Mouse (Mus musculus): Measurements from ENCODE around the gene Apc2. TPM values are rescaled to one million over a fixed set of nuclear protein-coding genes. Genes with fewer than 3 reads are reported as not detected.
A peak's percentile ranks its signal among the peaks of the same experiment; 100 is the strongest.

The Apc2 gene
- polyA plus RNA-seq, 1 experiment from 2014 or later: 1.4 TPM

DNA sequence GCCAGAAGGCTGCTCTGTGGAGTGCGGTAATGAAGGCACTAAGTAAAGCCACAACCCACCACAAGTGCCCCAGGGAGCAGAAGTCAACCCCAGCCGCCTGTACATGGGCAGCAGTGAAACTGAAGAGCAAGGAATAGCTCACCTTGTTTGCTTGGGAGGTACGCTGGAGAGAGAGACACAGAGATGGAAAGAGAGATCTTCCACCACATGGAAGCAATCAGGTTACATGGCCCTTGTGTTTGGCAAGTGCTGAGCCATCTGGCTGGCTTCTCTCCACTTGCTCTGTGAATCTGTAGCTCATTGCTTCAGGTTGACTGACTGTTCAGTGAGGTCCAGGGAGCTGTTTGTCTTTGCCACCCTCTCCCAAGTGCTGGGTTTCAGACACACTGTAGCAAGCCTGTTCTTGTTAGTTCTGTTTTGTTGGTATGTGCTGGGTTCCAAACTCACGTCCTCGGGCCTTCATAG, 36.8 kb downstream of the Apc2 start:
- no peak overlapping the region for H3K9ac ChIP-seq (ENCODE audit: low read length)
- no peak for ATAC-seq (ENCODE audit: insufficient number of reproducible peaks, insufficient read depth, low FRiP score, low read depth)
- H3K27me3 ChIP-seq (ENCODE audit: control insufficient read depth, insufficient read depth, low read length): peaks cover 41% of the 10 kb centered on the region
- 81% methylated on average over 5 of the region's 5 CpGs for WGBS
- peaks cover 9 to 18% of the 10 kb centered on the region in 2 experiments; a peak in 3 of 4 replicates for H3K4me1 ChIP-seq (ENCODE audit: control insufficient read depth in 2 of 2, insufficient read depth in 2 of 2, low read length in 2 of 2)
- H3K36me3 ChIP-seq (ENCODE audit: control insufficient read depth, insufficient read depth, low read length): no peaks in the 10 kb centered on the region
- H3K27ac ChIP-seq (replicated peaks in 1 of 2; ENCODE audit: control insufficient read depth in 1 of 2, insufficient read depth in 1 of 2, low read depth in 2 of 2, low read length in 2 of 2): no peak overlapping the region
- no peak overlapping the region for H3K4me3 ChIP-seq (ENCODE audit: control insufficient read depth in 1 of 2, insufficient read depth in 1 of 2, low read depth in 1 of 2, low read length in 2 of 2)
- no peak overlapping the region for H3K4me2 ChIP-seq (ENCODE audit: low read length)
- no peaks in the 10 kb centered on the region for H3K9me3 ChIP-seq (ENCODE audit: control insufficient read depth, low read length)

DNA sequence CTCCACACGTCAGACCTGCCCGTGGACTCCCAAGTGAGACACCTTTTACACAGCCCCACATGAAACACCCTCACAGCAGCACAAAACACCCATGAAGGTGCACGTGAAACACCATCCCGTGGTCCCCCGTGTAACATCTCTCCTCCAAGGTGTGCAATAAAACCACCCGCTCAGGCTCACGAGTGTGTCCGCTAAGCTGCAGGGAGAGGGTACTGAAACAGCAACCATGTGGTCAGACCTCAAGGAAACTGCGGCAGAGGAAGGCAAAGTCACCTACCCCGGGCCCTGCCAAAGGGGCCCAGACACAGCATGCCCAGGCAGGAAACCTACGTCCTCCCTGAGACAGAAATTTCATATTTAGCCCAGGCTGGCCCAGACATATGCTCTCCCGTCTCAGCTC, 40.5 kb downstream of the Apc2 start:
- no peak overlapping the region for H3K9ac ChIP-seq (ENCODE audit: low read length)
- ATAC-seq (ENCODE audit: insufficient number of reproducible peaks, insufficient read depth, low FRiP score, low read depth): no peak
- H3K4me3 ChIP-seq (ENCODE audit: control insufficient read depth in 1 of 2, insufficient read depth in 1 of 2, low read depth in 1 of 2, low read length in 2 of 2): no peak overlapping the region
- peaks cover 48% of the 10 kb centered on the region for H3K27me3 ChIP-seq (ENCODE audit: control insufficient read depth, insufficient read depth, low read length)
- H3K9me3 ChIP-seq (ENCODE audit: control insufficient read depth, low read length): no peaks in the 10 kb centered on the region
- no peak overlapping the region for H3K4me2 ChIP-seq (ENCODE audit: low read length)
- WGBS: 84% methylated on average over 12 of the region's 12 CpGs
- no peak overlapping the region for H3K27ac ChIP-seq (replicated peaks in 1 of 2; ENCODE audit: control insufficient read depth in 1 of 2, insufficient read depth in 1 of 2, low read depth in 2 of 2, low read length in 2 of 2)
- H3K36me3 ChIP-seq (ENCODE audit: control insufficient read depth, insufficient read depth, low read length): no peaks in the 10 kb centered on the region
- no peaks in the 10 kb centered on the region for H3K4me1 ChIP-seq (ENCODE audit: control insufficient read depth in 2 of 2, insufficient read depth in 2 of 2, low read length in 2 of 2)

DNA sequence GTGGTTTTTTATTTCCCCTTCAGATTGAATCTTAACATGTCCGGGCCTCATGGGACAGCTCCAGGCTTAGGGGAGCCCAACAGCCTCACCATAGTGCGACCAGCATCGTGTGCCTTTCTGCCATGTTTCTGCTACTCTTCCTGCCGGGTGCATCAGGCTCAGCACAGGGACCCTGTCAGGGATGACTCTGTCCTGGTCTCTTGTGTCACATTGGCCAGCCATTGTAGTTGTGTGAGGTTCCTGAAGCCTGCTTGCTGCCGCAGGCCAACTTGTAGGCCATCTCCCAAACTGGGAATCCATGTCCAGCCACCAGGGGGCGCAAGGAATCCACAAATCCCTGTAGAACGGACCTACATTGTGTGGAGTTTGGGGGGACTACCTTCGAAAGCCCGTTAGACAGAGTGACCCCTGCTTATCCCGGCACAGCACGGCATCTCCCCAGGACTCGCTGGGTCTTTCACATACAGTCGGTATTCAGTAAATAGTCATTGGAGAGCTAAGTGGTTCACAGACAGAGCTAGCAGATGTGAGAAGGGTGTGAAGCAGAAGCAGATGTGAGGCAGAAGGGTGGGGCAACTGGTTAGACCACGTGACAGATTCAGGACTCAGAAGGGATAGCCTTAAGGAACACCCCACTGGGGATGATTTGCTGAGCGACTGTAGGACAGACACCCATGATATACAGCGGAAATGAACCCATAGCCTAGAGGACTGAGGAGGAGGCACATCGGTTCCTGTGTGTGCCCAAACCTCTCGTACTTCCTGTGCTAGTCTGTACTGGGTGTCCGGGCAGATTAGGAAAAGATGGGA, 44.4 kb downstream of the Apc2 start:
- Histone ChIP-seq H3K27me3 (ENCODE audit: control insufficient read depth, insufficient read depth, low read length) (peaks cover 63% of the 10 kb centered on the region), H3K36me3 (ENCODE audit: control insufficient read depth, insufficient read depth, low read length) (no peaks in the 10 kb centered on the region), H3K4me1 (ENCODE audit: control insufficient read depth in 2 of 2, insufficient read depth in 2 of 2, low read length in 2 of 2) (peaks cover 7 to 31% of the 10 kb centered on the region in 2 experiments; a peak in 3 of 4 replicates), H3K9ac (ENCODE audit: low read length) (no peak overlapping the region), H3K4me2 (ENCODE audit: low read length) (no peak overlapping the region), H3K9me3 (ENCODE audit: control insufficient read depth, low read length) (no peaks in the 10 kb centered on the region), H3K27ac (replicated peaks in 1 of 2; ENCODE audit: control insufficient read depth in 1 of 2, insufficient read depth in 1 of 2, low read depth in 2 of 2, low read length in 2 of 2) (no peak overlapping the region), H3K4me3 (ENCODE audit: control insufficient read depth in 1 of 2, insufficient read depth in 1 of 2, low read depth in 1 of 2, low read length in 2 of 2) (no peak overlapping the region)
- WGBS: 23% methylated on average over 19 of the region's 19 CpGs
- ATAC-seq (ENCODE audit: insufficient number of reproducible peaks, insufficient read depth, low FRiP score, low read depth): no peak

DNA sequence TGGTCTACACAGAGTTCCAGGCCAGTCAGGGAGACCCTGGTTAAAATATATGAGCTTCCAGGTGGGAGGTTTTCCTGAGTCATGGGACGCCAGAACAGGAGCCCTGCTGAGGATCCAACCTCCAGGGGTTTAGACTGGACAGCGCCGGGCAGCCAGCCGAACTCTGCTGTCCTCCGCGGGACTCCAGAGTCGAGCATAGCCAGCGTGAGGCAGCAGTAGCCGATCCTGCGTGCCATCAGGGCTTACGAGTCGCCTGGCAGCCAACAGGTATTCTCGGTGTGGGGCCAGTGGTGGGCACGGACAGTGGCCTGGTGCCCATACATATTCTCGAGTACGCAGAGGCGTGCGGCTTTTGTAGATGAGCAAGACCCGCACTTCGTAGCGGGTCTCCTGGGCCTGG, 45.2 kb downstream of the Apc2 start:
- 24% methylated on average over 21 of the region's 21 CpGs for WGBS
- Histone ChIP-seq H3K4me2 (ENCODE audit: low read length) (no peak overlapping the region), H3K9ac (ENCODE audit: low read length) (no peak overlapping the region), H3K9me3 (ENCODE audit: control insufficient read depth, low read length) (no peaks in the 10 kb centered on the region), H3K36me3 (ENCODE audit: control insufficient read depth, insufficient read depth, low read length) (no peaks in the 10 kb centered on the region), H3K4me3 (ENCODE audit: control insufficient read depth in 1 of 2, insufficient read depth in 1 of 2, low read depth in 1 of 2, low read length in 2 of 2) (no peak overlapping the region), H3K27ac (replicated peaks in 1 of 2; ENCODE audit: control insufficient read depth in 1 of 2, insufficient read depth in 1 of 2, low read depth in 2 of 2, low read length in 2 of 2) (no peak overlapping the region), H3K27me3 (ENCODE audit: control insufficient read depth, insufficient read depth, low read length) (peaks cover 65% of the 10 kb centered on the region), H3K4me1 (ENCODE audit: control insufficient read depth in 2 of 2, insufficient read depth in 2 of 2, low read length in 2 of 2) (peaks cover 7 to 35% of the 10 kb centered on the region in 2 experiments; a peak in 3 of 4 replicates)
- ATAC-seq (ENCODE audit: insufficient number of reproducible peaks, insufficient read depth, low FRiP score, low read depth): no peak

DNA sequence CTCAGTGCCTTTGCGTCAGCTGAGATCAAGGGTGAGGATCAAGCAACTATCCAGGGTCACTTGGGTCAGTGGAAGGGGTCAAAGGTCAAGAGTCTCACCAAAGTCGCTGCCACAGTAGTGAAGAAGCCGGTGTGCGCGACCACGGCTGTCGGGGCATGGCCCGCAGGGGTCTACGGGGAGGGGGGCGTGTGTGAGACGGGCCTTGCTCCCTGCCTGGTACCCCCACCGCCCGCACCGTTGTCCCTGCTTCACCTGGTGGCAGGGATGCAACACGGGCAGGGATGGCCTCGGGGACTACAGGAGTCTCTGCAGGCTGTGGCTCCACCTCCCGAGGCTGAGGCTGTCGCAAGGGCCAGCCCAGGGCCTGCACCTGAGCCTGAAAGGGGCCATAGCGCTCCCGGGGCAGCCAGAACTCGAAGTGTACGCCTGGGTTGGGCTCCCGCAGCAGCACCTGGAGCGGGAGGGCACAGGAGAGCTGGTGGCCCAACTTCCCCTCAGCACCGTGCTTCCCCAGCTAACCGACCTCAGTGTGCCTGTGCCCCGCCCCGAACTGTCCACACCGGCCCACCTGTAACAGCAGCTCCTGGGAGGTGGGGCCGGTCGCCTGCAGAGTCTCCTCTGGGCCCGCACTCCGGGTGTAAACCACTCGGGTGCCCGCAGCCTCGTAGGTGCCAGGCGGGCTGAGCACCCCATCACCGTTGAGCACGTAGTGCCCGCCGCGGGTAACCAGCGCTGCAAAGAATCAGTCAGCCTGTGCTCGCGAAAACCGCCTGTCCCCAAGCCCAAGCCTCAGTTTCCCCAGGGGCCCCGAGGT, 45.9 kb downstream of the Apc2 start:
- 6% methylated on average over 47 of the region's 47 CpGs for WGBS
- H3K36me3 ChIP-seq (ENCODE audit: control insufficient read depth, insufficient read depth, low read length): no peaks in the 10 kb centered on the region
- no peak for ATAC-seq (ENCODE audit: insufficient number of reproducible peaks, insufficient read depth, low FRiP score, low read depth)
- H3K9ac ChIP-seq (ENCODE audit: low read length): no peak overlapping the region
- H3K4me2 ChIP-seq (ENCODE audit: low read length): peak overlapping the region; percentile 59
- H3K27ac ChIP-seq (replicated peaks in 1 of 2; ENCODE audit: control insufficient read depth in 1 of 2, insufficient read depth in 1 of 2, low read depth in 2 of 2, low read length in 2 of 2): no peak overlapping the region
- H3K4me3 ChIP-seq (ENCODE audit: control insufficient read depth in 1 of 2, insufficient read depth in 1 of 2, low read depth in 1 of 2, low read length in 2 of 2): peak overlapping the region in 1 of 2 experiments; percentile 27; a peak in 2 of 4 replicates
- peaks cover 64% of the 10 kb centered on the region for H3K27me3 ChIP-seq (ENCODE audit: control insufficient read depth, insufficient read depth, low read length)
- peaks cover 7 to 35% of the 10 kb centered on the region in 2 experiments; a peak in 3 of 4 replicates for H3K4me1 ChIP-seq (ENCODE audit: control insufficient read depth in 2 of 2, insufficient read depth in 2 of 2, low read length in 2 of 2)
- no peaks in the 10 kb centered on the region for H3K9me3 ChIP-seq (ENCODE audit: control insufficient read depth, low read length)

DNA sequence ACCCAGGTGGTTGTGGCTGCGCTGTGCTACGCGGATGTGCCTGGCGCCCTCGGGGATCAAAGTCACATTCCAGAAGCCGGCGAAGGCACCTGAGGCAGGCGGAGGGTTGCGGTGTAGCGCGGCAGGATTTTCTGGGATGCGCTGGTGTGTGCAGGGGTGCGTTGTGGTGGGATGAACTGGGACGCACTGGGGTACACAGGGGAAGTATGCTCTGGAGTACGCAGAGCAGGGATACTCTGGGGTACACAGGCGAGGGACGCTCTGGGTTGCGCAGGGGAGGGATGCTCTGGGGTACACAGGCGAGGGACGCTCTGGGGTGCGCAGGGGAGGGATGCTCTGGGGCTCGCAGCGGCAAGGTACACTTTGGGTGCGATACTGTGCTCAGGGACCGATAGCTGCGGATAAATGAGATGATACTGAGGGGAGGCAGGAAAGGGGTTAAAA, 46.5 kb downstream of the Apc2 start:
- Histone ChIP-seq H3K9ac (ENCODE audit: low read length) (0 out of 2 replicates have a peak overlapping the region, but pooled peaks have one; percentile 8), H3K4me1 (ENCODE audit: control insufficient read depth in 2 of 2, insufficient read depth in 2 of 2, low read length in 2 of 2) (peaks cover 7 to 36% of the 10 kb centered on the region in 2 experiments; a peak in 3 of 4 replicates), H3K27me3 (ENCODE audit: control insufficient read depth, insufficient read depth, low read length) (peaks cover 70% of the 10 kb centered on the region), H3K36me3 (ENCODE audit: control insufficient read depth, insufficient read depth, low read length) (no peaks in the 10 kb centered on the region), H3K4me3 (ENCODE audit: control insufficient read depth in 1 of 2, insufficient read depth in 1 of 2, low read depth in 1 of 2, low read length in 2 of 2) (peak overlapping the region; percentile 3 to 27; a peak in 3 of 4 replicates), H3K27ac (replicated peaks in 1 of 2; ENCODE audit: control insufficient read depth in 1 of 2, insufficient read depth in 1 of 2, low read depth in 2 of 2, low read length in 2 of 2) (no peak overlapping the region), H3K9me3 (ENCODE audit: control insufficient read depth, low read length) (no peaks in the 10 kb centered on the region), H3K4me2 (ENCODE audit: low read length) (peak overlapping the region; percentile 59)
- WGBS: 4% methylated on average over 26 of the region's 26 CpGs
- no peak for ATAC-seq (ENCODE audit: insufficient number of reproducible peaks, insufficient read depth, low FRiP score, low read depth)

DNA sequence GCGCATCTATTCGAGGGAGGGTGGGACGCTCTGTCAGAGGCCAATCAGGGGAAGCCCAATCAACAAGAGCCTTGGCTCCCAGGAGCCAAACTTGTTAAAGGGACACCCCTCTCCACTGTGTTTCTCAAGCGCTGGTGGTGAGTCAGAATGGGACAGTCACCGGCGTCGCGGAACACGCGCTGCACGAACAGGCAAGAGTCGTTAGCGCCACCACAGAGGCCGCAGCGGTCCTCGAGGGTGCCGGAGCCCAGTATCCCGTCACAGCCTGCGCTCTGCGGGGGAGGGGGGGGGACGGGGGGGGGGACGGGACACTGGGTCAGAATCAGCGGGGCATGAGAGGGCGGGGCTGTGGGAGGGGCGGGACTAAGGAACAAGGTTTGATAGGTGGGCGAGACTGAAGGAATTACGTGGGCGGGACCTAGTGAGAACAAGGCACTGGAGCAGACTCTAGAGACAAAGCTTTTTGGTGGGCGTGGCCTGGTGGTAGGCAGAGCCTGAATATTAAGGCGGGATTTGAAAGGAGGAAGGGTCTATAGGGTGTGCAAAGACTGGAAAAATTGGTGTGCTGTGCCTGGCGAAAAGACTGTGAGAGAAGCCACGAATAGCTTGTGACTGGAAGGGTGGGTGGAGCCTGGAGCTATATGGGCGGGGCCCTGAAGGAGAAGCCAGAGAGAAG, 47.1 kb downstream of the Apc2 start:
- Histone ChIP-seq H3K27me3 (ENCODE audit: control insufficient read depth, insufficient read depth, low read length) (peaks cover 74% of the 10 kb centered on the region), H3K4me2 (ENCODE audit: low read length) (peak overlapping the region; percentile 59), H3K9ac (ENCODE audit: low read length) (0 out of 2 replicates have a peak overlapping the region, but pooled peaks have one; percentile 8), H3K4me3 (ENCODE audit: control insufficient read depth in 1 of 2, insufficient read depth in 1 of 2, low read depth in 1 of 2, low read length in 2 of 2) (peak overlapping the region; percentile 10 to 27; a peak in 3 of 4 replicates), H3K27ac (replicated peaks in 1 of 2; ENCODE audit: control insufficient read depth in 1 of 2, insufficient read depth in 1 of 2, low read depth in 2 of 2, low read length in 2 of 2) (no peak overlapping the region), H3K4me1 (ENCODE audit: control insufficient read depth in 2 of 2, insufficient read depth in 2 of 2, low read length in 2 of 2) (peaks cover 12 to 41% of the 10 kb centered on the region in 2 experiments; a peak in 3 of 4 replicates), H3K36me3 (ENCODE audit: control insufficient read depth, insufficient read depth, low read length) (no peaks in the 10 kb centered on the region), H3K9me3 (ENCODE audit: control insufficient read depth, low read length) (no peaks in the 10 kb centered on the region)
- WGBS: 1% methylated on average over 33 of the region's 33 CpGs
- peak; percentile 58 for ATAC-seq (ENCODE audit: insufficient number of reproducible peaks, insufficient read depth, low FRiP score, low read depth)
